9 mouse cellular contexts compared by ENCODE assay signal in genomic region chrX:73465483-73466186, GRCm38 (mm10). TPM values are rescaled to one million over a fixed set of nuclear protein-coding genes. Genes with fewer than 3 reads are reported as not detected.
DNase-seq lines count a peak whose midpoint lies in the region; ATAC-seq and TF ChIP-seq lines count a peak whose summit lies in the region.
"Had no signal": no experiment of that assay in that cellular context is flagged by ENCODE, and none has a peak within 500 bp of the region (broad histone marks: within the 10 kb centered on the region; RNA-seq: fewer than 3 reads in every experiment).

No protein-coding gene starts in this region.

- H3K4me2 ChIP-seq in heart, embryonic 12.5 days = no peak overlapping the region
- H3K4me2 ChIP-seq: midbrain, embryonic 12.5 days had no signal

- no peak for TF ChIP-seq POLR2A in brain, embryonic 14.5 days (IDR thresholded peaks at IDR 0.05; ENCODE audit: borderline replicate concordance, extremely low read depth, insufficient read depth, insufficient read length, poor library complexity, severe bottlenecking)

- H3K36me3 ChIP-seq in heart, embryonic 12.5 days = no peaks in the 10 kb centered on the region
- H3K36me3 ChIP-seq: midbrain, embryonic 12.5 days had no signal

- peaks cover 13% of the 10 kb centered on the region; the same call in 1 of the 2 replicates for H3K27me3 ChIP-seq in heart, embryonic 12.5 days (replicated peaks)

- DNase-seq in left cerebral cortex, postnatal 10 days (ENCODE audit: extremely low spot score in 1 of 2, low spot score in 2 of 2) = peak; percentile 16 to 48
- DNase-seq in left cerebral cortex, adult 8-10 months (ENCODE audit: low spot score in 2 of 2) = no peak
- DNase-seq in brain, embryonic 14.5 days (ENCODE audit: low read depth) = peak; percentile 8
- DNase-seq in lung, postnatal 10 days = peak; percentile 82
- DNase-seq in layer of hippocampus, adult 9-10 months (ENCODE audit: low spot score) = no peak

- 0 out of 2 replicates have a peak, but pooled peaks have one; percentile 48 for ATAC-seq in heart, embryonic 12.5 days (ENCODE audit: insufficient number of reproducible peaks, low FRiP score)
- no peak for ATAC-seq in erythroid progenitor cell, adult 5-6 weeks (replicated peaks; ENCODE audit: low FRiP score, poor library complexity, severe bottlenecking)

- no peak for TF ChIP-seq CTCF in brain, embryonic 14.5 days (IDR thresholded peaks at IDR 0.05; ENCODE audit: borderline replicate concordance, extremely low read depth, insufficient read depth, insufficient read length)

- H3K9ac ChIP-seq in heart, embryonic 12.5 days = no peak overlapping the region
- H3K9ac ChIP-seq: midbrain, embryonic 12.5 days had no signal

- intact Hi-C loops in left cerebral cortex, postnatal 10 days (cut with DNase I) = no loop called here

- peak overlapping the region; percentile 34 for H3K27ac ChIP-seq in heart, embryonic 12.5 days (ENCODE audit: poor library complexity, severe bottlenecking)
- H3K27ac ChIP-seq: midbrain, embryonic 12.5 days had no signal

- H3K9me3 ChIP-seq in heart, embryonic 12.5 days (replicated peaks) = no peaks in the 10 kb centered on the region
- H3K9me3 ChIP-seq: midbrain, embryonic 12.5 days had no signal

- WGBS in heart, embryonic 12.5 days = 57% methylated on average over 9 of the region's 9 CpGs

- H3K4me3 ChIP-seq in heart, embryonic 12.5 days = no peak overlapping the region
- H3K4me3 ChIP-seq: midbrain, embryonic 12.5 days had no signal

- H3K4me1 ChIP-seq in heart, embryonic 12.5 days (replicated peaks) = no peaks in the 10 kb centered on the region
- H3K4me1 ChIP-seq: midbrain, embryonic 12.5 days had no signal

RNA-seq across cellular contexts. Expression of gene Haus7, which starts 6.8 kb away (rescaled TPM):
- 10 to 100 TPM; 13.7 to 15.0 TPM for total RNA-seq in left cerebral cortex, postnatal 10 days (2021)
- total RNA-seq in left cerebral cortex, adult 8-10 months (2022) = 10 to 100 TPM in 3 of 4 experiments, 1 to 10 TPM in 1; 7.9 to 13.2 (median 11.8) TPM
- 45.6 and 50.0 TPM in 2 replicates for polyA plus RNA-seq in brain, embryonic 14.5 days (2012; rRNA removed)
- 61.4 and 63.0 TPM in 2 replicates for polyA plus RNA-seq in heart, embryonic 12.5 days (2016; fragmentation: Nextera tagmentation; extraction: Ambion mirVana)
- 9.2 and 13.0 TPM in 2 replicates for total RNA-seq in erythroid progenitor cell, adult 5-6 weeks (2015; ENCODE audit: low replicate concordance)
- total RNA-seq in erythroid progenitor cell, adult 5-6 weeks (2017; ENCODE audit: low replicate concordance) = 8.0 and 14.1 TPM in 2 replicates

RNA-seq across cellular contexts. Expression of gene Bgn, which starts 17.8 kb away (rescaled TPM):
- total RNA-seq in left cerebral cortex, postnatal 10 days (2021) = 10 to 100 TPM; 33.2 to 34.7 TPM
- 10 to 100 TPM; 18.7 to 23.5 (median 19.3) TPM for total RNA-seq in left cerebral cortex, adult 8-10 months (2022)
- polyA plus RNA-seq in brain, embryonic 14.5 days (2012; rRNA removed) = 39.3 and 83.1 TPM in 2 replicates
- polyA plus RNA-seq in heart, embryonic 12.5 days (2016; fragmentation: Nextera tagmentation; extraction: Ambion mirVana) = 71.9 and 72.9 TPM in 2 replicates
- total RNA-seq in erythroid progenitor cell, adult 5-6 weeks (2015; ENCODE audit: low replicate concordance) = 11.2 and 28.9 TPM in 2 replicates
- 1.0 and 1.8 TPM in 2 replicates for total RNA-seq in erythroid progenitor cell, adult 5-6 weeks (2017; ENCODE audit: low replicate concordance)

RNA-seq across cellular contexts. Expression of gene Trex2, which starts 30.5 kb away (rescaled TPM):
- not detected for total RNA-seq in left cerebral cortex, postnatal 10 days (2021)
- not detected for total RNA-seq in left cerebral cortex, adult 8-10 months (2022)
- polyA plus RNA-seq in brain, embryonic 14.5 days (2012; rRNA removed) = 0.11 and 0.18 TPM in 2 replicates
- not detected in 2 replicates for polyA plus RNA-seq in heart, embryonic 12.5 days (2016; fragmentation: Nextera tagmentation; extraction: Ambion mirVana)
- not detected in 2 replicates for total RNA-seq in erythroid progenitor cell, adult 5-6 weeks (2015; ENCODE audit: low replicate concordance)
- total RNA-seq in erythroid progenitor cell, adult 5-6 weeks (2017; ENCODE audit: low replicate concordance) = not detected in 2 replicates
- total RNA-seq: hematopoietic stem cell, adult 5-6 weeks had no signal
- polyA plus RNA-seq: midbrain, embryonic 12.5 days had no signal

RNA-seq across cellular contexts. Expression of gene Atp2b3, which starts 37.3 kb away (rescaled TPM):
- total RNA-seq in left cerebral cortex, postnatal 10 days (2021) = 10 to 100 TPM; 63.9 to 64.2 TPM
- total RNA-seq in left cerebral cortex, adult 8-10 months (2022) = 10 to 100 TPM; 91.0 to 100.0 (median 95.1) TPM
- polyA plus RNA-seq in brain, embryonic 14.5 days (2012; rRNA removed) = 7.9 and 13.7 TPM in 2 replicates
- 0.41 and 0.48 TPM in 2 replicates for polyA plus RNA-seq in heart, embryonic 12.5 days (2016; fragmentation: Nextera tagmentation; extraction: Ambion mirVana)
- not detected in 2 replicates for total RNA-seq in erythroid progenitor cell, adult 5-6 weeks (2015; ENCODE audit: low replicate concordance)
- not detected in 2 replicates for total RNA-seq in erythroid progenitor cell, adult 5-6 weeks (2017; ENCODE audit: low replicate concordance)
- total RNA-seq: hematopoietic stem cell, adult 5-6 weeks had no signal

RNA-seq across cellular contexts. Expression of gene Zfp92, which starts 54.7 kb away (rescaled TPM):
- 1 to 10 TPM; 2.5 to 3.1 TPM for total RNA-seq in left cerebral cortex, postnatal 10 days (2021)
- total RNA-seq in left cerebral cortex, adult 8-10 months (2022) = 1 to 10 TPM; 1.9 to 2.9 (median 2.0) TPM
- polyA plus RNA-seq in brain, embryonic 14.5 days (2012; rRNA removed) = 1.2 and 1.3 TPM in 2 replicates
- polyA plus RNA-seq in heart, embryonic 12.5 days (2016; fragmentation: Nextera tagmentation; extraction: Ambion mirVana) = not detected in 2 replicates
- total RNA-seq in erythroid progenitor cell, adult 5-6 weeks (2015; ENCODE audit: low replicate concordance) = not detected in 2 replicates
- not detected in 2 replicates for total RNA-seq in erythroid progenitor cell, adult 5-6 weeks (2017; ENCODE audit: low replicate concordance)

Comparison
In these comparisons a context has a peak if more than half of its experiments do, and no peak if none do; other contexts are left out.
1. DNase-seq: peak in left cerebral cortex, postnatal 10 days (2 of 2), brain, embryonic 14.5 days (single experiment) and lung, postnatal 10 days (single experiment); none in left cerebral cortex, adult 8-10 months (0 of 2) and layer of hippocampus, adult 9-10 months (single experiment).